Mouse (Mus musculus) layer of hippocampus, adult 9-10 months (tissue): ENCODE measurements around the gene Pdk2.

Source experiments
- DNase-seq: peaks from one replicate; pipeline ENCODE4 v3.0.0; 2022; ENCODE audit warnings: low spot score

Pdk2 gene

GRCm38 (mm10) chr11:95041139-95041609, at the start of gene Pdk2:
Gene Pdk2 (minus strand): TSS chr11:95041354.
- peak; percentile 86 for DNase-seq

GRCm38 (mm10) chr11:95088857-95089779, 48.0 kb upstream of the Pdk2 start:
- no peak for DNase-seq

DNA sequence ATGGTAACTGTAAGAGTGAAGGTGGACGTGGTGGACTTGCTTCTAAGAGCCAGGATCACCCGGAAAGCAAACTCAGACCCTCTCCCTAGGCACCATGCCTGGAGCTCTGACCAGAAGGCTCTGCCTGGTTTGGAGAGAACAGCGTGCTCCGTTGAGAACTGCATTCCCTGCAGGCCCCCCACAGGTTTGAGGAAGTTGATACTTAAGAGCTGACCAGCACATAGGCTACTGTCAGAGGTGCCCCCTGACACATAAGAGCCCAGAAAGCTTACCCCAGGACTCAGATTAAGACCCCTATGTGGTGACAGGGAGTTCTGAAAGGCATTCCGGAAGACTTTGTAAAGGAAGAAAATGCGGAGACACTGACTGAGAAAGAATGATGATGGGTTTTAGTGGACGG, 47.1 kb upstream of the Pdk2 start:
- no peak for DNase-seq

DNA sequence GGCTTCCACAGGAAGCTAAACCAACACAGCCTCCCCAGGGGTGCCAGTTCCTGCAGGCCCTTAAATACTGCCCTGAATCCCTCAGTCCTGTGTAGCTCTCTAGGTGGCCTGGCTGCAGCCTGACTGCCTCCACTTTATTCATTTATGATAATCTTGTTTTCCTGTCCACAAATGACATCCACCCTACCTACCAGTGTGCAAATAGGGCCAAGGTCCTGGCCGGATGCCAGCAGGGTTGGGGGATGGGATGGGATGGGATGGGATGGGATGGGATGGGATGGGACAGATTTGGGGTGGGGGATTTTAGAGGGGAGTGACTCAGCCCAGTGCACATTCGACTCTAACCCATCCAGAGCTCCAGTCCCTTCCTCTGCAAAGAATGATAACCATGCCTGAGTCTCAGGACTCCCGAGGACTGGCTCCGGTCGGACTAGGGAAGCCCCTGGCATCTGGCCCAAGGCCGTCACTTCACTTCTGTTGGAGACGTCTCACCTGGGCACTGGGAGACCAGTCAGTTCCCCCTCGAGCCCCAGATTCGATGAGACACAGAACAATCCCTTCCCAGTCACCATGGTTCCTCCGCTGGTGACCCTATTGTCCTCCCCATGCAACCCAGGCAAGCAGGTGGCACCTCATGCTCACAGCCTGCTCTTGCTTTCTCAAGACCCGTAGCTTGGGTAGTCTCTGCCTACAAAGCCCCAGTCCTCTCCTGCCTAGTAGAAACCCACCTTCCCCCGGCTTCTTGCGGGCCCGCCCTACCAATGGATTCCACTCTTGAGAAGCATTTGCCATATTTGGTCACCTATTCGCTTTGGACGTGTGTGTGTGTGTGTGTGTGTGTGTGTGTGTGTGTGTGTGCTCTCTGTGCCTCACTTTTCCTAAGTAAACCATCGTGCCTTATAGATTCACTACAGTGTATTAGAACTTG, 46.4 kb upstream of the Pdk2 start:
- no peak for DNase-seq

DNA sequence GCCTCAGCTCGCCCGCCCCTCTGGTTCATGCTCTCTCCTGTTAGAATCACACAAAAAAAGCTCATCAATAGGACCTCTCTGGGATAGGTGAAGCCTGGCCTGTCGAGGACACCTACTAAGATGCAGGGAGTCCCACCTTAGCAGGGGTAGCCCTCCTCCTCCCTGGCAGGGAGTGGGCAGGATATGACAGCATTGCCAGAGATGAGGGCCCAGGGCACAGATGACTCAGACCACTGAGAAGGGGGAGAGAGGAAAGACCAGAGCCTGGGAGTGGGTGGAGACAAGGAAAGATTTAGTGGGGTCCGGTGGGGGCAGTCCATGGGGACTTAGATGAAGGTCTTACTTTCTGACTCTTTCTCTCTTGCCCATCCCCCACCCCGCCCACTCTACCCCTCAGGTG, 45.1 kb upstream of the Pdk2 start:
- DNase-seq: no peak

- no peak for DNase-seq
Measured at GRCm38 (mm10) chr11:95085710-95086109, 44.6 kb upstream of the Pdk2 start.

DNA sequence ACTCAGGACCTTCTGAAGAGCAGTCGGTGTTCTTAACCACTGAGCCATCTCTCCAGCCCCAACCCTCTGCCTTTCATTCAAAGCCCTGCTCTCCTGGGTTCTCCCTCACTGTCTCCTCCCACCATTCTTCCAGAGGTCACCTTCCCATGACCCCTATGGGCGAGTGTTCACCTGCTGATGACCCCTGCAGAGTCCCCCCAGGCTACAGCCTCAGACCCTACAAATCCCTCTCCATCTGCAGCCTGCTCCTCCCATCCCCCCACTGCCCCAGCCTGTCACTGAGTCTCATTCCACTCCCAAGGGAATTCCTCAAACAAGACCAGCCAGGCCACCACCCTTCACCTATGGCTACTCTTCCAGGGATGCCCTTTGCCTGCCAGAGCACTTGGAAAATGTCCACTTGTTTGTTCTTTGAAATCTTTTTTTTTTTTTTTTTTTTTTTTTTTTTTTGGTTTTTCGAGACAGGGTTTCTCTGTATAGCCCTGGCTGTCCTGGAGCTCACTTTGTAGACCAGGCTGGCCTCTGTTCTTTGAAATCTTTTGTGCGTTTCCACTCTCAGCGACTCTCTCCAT, 43.7 kb upstream of the Pdk2 start:
- DNase-seq: no peak

GRCm38 (mm10) chr11:95084175-95084574, 43.0 kb upstream of the Pdk2 start:
- DNase-seq: no peak

DNA sequence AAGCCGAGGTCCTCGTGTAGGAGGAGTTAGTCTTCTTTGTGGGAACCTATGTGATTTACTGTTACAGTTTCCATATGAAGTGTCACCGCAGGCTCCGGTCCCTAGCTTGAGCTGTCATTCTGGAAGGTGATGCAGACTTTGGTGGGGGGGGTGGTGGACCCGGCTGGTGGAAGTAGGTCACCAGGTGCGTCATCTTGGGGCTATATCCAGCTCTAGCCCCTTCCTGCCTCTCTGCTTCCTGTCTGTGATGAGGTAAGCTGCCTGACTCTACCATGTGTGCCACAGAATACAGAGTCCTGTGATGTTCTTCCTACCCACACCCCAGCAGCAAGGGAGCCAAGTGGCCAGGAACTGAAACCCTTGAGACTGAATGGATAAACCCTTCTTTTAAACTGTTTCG, 41.7 kb upstream of the Pdk2 start:
- no peak for DNase-seq

GRCm38 (mm10) chr11:95080783-95081182, 39.6 kb upstream of the Pdk2 start:
- no peak for DNase-seq

GRCm38 (mm10) chr11:95079256-95079875, 38.2 kb upstream of the Pdk2 start:
- DNase-seq: no peak

GRCm38 (mm10) chr11:95077956-95078355, 36.8 kb upstream of the Pdk2 start:
- no peak for DNase-seq

- DNase-seq: peak; percentile 20
Measured at GRCm38 (mm10) chr11:95076536-95077111, 35.5 kb upstream of the Pdk2 start, which contains the start of gene Itga3. Gene Itga3 (minus strand): TSS chr11:95076801.

GRCm38 (mm10) chr11:95076041-95076535, 34.9 kb upstream of the Pdk2 start:
- no peak for DNase-seq

DNA sequence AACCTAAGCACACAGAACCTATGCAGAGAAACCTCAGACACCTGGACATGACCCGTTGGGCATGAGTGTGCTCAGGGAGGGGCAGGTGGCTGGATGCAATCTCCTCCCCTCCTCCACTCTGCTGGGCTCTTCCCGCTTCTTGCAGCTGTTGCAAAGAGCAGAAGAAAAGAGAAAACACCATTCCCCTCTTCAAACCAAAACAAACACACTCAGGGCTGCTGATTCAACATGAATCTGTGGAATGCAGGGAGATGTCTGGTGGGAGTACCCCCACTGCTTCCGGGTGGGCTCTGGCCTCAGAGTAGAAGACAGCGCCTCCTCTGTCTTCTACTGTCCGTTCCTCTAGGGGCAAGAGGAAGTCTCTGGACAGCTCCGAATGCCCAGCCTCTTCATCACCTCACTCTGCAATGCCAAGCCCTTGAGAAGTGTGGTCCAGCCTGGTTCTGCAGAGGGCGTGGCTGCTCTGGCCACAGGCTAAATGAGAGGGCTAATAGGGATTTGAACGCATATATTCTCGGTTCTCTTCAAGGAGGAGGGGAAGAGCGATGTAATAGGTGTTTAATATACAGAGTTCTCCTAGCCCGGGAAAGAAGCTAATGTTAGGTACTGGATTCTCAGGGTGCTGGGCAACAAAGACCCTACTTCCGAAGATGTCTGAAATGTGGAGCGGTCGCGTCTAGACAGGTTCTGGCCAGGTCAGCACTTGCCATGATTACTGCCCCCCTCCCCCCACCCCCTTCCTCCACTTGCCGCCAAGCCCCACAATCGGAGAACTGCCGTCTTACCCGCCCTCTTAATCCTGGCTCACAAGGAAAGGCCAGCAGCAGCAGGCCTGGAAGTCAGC, 34.3 kb upstream of the Pdk2 start:
- no peak for DNase-seq

DNA sequence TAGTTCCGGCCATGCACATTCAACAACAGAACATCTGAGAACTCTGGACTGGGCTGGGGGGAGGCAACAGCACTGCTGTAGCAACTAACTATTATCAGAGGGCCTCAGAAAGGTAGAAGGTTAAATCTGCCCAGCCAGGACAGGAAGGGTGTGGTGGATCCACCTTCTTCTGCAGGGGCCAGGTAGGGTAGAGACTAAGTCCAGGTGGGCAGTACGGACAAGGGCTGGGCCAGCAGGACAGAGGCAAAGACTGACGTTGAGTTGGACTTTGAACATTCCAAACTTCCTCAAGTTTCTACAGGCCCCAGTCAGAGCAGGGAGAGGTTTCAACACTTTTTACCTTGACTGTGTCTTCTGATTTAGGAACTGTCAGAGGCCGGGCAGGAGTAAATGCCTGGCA, 33.5 kb upstream of the Pdk2 start:
- no peak for DNase-seq

GRCm38 (mm10) chr11:95073835-95074234, 32.7 kb upstream of the Pdk2 start:
- DNase-seq: no peak

DNA sequence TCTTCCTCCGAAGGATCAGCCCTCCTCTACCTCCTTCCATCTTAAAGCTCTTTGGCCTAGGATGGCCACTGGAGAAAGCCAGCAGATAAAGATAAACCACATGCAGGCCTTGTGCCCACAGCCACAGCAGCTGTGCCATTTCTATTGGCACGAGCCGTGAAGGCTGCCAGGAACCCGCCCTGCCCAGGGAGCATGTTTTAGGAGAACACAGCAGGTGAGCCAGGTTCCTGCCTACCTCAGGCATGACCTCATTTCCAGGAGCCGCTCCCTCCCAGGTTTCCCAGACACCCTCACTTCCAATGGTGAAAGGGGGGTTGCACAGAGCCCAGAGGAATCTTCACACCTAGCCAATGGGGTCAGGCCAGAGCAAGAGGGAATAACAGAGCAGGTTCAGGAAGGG, 31.6 kb upstream of the Pdk2 start:
- DNase-seq: no peak

GRCm38 (mm10) chr11:95072136-95072535, 31.0 kb upstream of the Pdk2 start:
- DNase-seq: no peak

GRCm38 (mm10) chr11:95071266-95071665, 30.1 kb upstream of the Pdk2 start:
- DNase-seq: no peak
